Mouse (Mus musculus): ENCODE data around the gene Zfp799. TPM values are rescaled to one million over a fixed set of nuclear protein-coding genes. Genes with fewer than 3 reads are reported as not detected.

The Zfp799 gene
- total RNA-seq, 2 experiments from 2014 or later = 0.42 to 0.45 TPM

DNA sequence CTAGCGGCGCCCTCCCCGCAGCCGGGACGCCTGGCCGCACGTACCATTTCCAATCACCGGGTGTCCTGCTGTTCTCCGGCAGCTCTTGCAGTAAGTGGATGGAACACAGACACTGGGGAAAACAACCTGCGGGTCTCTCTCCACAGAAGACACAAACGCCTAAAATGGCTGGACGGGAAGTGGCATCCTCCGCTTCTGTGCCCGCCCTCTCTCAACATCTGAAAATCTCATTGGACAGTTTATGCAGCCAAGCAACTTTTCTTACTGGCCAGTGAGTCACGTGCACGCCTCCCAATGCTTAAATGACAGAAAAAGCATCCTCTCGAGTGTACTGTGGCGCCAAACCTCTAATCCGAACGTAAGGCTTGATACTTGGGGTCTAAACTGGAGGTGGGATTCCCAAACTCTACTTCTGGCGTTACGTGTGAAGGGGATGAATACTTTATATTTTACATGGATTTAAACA is 41.9 kb downstream of the Zfp799 start, which contains the start of gene Zfp871:
Zfp871 (minus strand) TSS at position 194 of the 466 bp plus-strand sequence.
- ATAC-seq (replicated peaks; ENCODE audit: low FRiP score, poor library complexity, severe bottlenecking) = peak; percentile 98

DNA sequence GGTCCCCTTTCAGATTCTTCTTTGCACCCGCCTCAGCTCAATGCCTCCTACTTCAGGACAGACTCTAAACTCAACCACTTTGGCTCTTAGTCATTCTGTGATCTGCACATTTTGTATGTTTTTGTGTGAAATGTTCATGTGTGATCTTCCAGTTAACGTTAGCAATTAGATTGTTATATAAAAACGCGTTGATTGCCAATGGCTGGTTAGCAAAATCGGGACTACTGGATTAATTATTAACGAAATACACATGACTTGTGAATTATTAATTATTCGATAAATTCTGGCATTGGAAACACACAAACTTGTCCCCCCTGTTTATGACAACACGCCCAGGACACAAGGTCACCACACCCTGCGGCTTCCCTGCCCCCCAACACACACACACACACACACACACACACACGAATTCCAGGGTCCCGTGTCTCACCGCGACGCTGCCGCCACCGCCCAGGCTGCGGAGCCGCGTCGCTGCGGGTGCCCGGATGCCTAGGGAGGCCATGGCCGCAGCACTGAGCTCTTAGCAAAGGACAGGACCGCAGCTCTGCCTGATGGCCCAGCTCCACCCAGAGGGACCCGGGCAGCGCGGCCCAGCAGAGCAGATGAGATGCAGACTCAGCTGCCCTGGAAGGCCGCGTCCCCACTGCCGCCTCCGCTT is 42.5 kb downstream of the Zfp799 start:
- ATAC-seq (replicated peaks; ENCODE audit: low FRiP score, poor library complexity, severe bottlenecking) = peak; percentile 86

DNA sequence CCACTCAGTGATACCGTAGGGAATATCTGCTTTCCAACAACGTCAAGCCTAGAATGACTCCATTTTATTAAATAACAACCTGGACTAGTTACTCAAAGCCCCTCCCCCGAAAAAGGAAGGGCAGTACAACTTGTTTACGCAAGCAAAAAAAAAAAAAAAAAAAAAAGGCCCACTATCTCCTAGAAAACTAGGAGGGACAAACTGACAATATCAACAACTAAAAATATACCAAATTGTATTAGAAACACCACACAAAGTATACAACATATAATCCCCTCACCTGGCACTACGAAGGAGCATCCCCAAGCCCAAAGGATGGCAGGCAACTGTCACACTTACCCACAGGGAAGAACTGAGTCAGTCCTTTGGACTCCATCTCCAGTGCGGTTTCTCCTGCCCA is 43.1 kb downstream of the Zfp799 start:
- ATAC-seq (replicated peaks; ENCODE audit: low FRiP score, poor library complexity, severe bottlenecking) = no peak

DNA sequence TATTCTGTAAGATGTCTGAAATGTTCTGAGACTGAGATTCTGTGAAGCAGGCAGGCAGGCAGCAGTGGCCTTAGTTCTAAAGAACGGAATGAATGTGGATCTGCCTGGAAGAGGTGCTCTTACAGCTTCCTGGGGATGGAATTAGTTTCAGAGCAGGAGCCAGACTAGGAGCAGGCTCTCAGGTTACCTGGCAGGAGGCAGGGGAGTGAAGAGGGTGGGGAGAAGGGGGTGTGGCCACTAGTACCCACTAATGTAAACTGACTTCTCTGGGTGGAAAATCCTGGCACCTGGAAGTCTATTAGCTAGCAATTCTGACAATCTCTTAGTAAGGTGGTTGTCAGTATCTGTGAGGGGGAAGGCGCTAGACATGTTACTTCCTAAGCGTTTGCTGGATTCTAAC is 44.4 kb downstream of the Zfp799 start:
- no peak for ATAC-seq (replicated peaks; ENCODE audit: low FRiP score, poor library complexity, severe bottlenecking)

DNA sequence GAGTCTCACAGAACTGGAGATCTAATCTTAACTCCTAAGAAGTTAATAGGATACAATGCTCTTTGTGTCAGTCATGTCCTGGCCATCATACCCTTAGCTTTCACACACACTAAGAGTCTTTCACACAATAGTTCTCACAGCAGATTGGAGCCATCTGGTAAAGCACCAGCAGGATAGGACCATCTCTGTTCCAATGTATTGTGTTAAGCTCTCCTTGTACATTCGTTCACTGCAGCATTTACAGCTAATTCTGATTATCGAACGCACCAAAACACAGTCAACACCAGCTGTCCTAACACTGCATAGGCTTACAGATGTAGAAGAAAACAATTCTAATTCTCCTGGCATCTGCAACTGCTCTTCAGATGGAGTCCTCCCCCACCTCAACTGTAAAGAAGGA is 52.5 kb downstream of the Zfp799 start:
- ATAC-seq (replicated peaks; ENCODE audit: low FRiP score, poor library complexity, severe bottlenecking) = no peak

DNA sequence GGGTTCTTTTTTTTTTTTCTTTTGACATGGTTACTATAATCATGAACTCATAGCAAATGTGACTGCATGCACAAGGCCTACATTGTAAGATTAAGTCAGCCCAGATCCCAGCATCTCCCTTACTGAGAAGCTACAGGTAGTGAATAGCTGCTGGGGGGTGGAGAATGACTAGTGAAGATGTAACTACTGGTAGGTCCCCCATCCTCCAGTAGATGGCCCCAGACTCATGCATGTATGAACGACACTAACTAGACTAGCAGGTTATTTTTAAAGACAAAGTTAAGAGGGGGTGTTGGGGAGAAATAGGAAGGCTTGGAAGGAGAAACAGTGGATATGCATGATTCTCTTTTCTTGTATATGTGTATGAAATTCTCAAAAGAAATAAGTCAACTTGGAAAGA is 58.8 kb downstream of the Zfp799 start:
- ATAC-seq (replicated peaks; ENCODE audit: low FRiP score, poor library complexity, severe bottlenecking) = no peak

DNA sequence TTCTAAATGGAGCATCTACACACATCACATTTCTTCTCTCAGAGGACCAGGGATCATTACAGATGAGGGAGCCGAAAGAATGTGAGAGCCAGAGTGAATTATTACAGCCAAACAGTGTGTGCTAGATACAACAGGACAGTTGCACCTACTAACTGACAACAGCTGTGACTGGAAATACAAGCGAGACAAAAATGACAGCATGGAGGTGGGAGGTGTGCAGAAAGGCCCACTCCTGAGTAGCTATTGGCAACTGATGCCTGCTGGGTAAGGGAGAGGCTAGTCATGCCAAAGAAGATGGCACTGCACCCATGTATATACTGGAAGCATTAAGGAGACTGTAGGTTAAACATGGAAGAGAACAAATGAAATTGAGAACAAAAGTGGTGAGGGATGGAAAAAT is 63.6 kb downstream of the Zfp799 start:
- ATAC-seq (replicated peaks; ENCODE audit: low FRiP score, poor library complexity, severe bottlenecking) = no peak

Other genes with a start within 250 kb of the Zfp799 start
- not detected in 2 replicates for gene Cyp4f37, start 209.0 kb downstream of the Zfp799 start, total RNA-seq (2015; ENCODE audit: low replicate concordance)
- gene Cyp4f37, start 209.0 kb downstream of the Zfp799 start, total RNA-seq (2017; ENCODE audit: low replicate concordance) = not detected in 2 replicates
- gene Cyp4f40, start 171.4 kb downstream of the Zfp799 start, total RNA-seq (2015; ENCODE audit: low replicate concordance) = not detected in 2 replicates
- gene Cyp4f40, start 171.4 kb downstream of the Zfp799 start, total RNA-seq (2017; ENCODE audit: low replicate concordance) = not detected in 2 replicates
- gene Cyp4f15, start 144.6 kb downstream of the Zfp799 start, total RNA-seq (2015; ENCODE audit: low replicate concordance) = not detected in 2 replicates
- gene Cyp4f15, start 144.6 kb downstream of the Zfp799 start, total RNA-seq (2017; ENCODE audit: low replicate concordance) = not detected in 2 replicates
- 67.1 and 71.0 TPM in 2 replicates for gene Zfp871, start 42.0 kb downstream of the Zfp799 start, total RNA-seq (2015; ENCODE audit: low replicate concordance)
- 39.3 and 51.0 TPM in 2 replicates for gene Zfp871, start 42.0 kb downstream of the Zfp799 start, total RNA-seq (2017; ENCODE audit: low replicate concordance)
- 1.3 TPM in 1 of 2 replicates, not detected in the other for gene Zfp811, start 20.3 kb downstream of the Zfp799 start, total RNA-seq (2015; ENCODE audit: low replicate concordance)
- not detected in 2 replicates for gene Zfp811, start 20.3 kb downstream of the Zfp799 start, total RNA-seq (2017; ENCODE audit: low replicate concordance)
- gene Zfp870, start 61.4 kb upstream of the Zfp799 start, total RNA-seq (2015; ENCODE audit: low replicate concordance) = 0.84 and 1.1 TPM in 2 replicates
- gene Zfp870, start 61.4 kb upstream of the Zfp799 start, total RNA-seq (2017; ENCODE audit: low replicate concordance) = 0.64 and 0.83 TPM in 2 replicates
- not detected in 2 replicates for gene Cyp4f14, start 87.1 kb upstream of the Zfp799 start, total RNA-seq (2015; ENCODE audit: low replicate concordance)
- gene Cyp4f14, start 87.1 kb upstream of the Zfp799 start, total RNA-seq (2017; ENCODE audit: low replicate concordance) = not detected in 2 replicates
- 3.6 and 14.7 TPM in 2 replicates for gene Cyp4f13, start 117.1 kb upstream of the Zfp799 start, total RNA-seq (2015; ENCODE audit: low replicate concordance)
- 2.6 and 4.1 TPM in 2 replicates for gene Cyp4f13, start 117.1 kb upstream of the Zfp799 start, total RNA-seq (2017; ENCODE audit: low replicate concordance)
- gene Zfp472, start 135.6 kb upstream of the Zfp799 start, total RNA-seq (2015; ENCODE audit: low replicate concordance) = 5.9 and 13.3 TPM in 2 replicates
- gene Zfp472, start 135.6 kb upstream of the Zfp799 start, total RNA-seq (2017; ENCODE audit: low replicate concordance) = 6.5 and 12.2 TPM in 2 replicates
- gene Zfp952, start 162.9 kb upstream of the Zfp799 start, total RNA-seq (2015; ENCODE audit: low replicate concordance) = 0.72 and 6.3 TPM in 2 replicates
- gene Zfp952, start 162.9 kb upstream of the Zfp799 start, total RNA-seq (2017; ENCODE audit: low replicate concordance) = 2.1 and 2.3 TPM in 2 replicates
- 0.36 and 2.1 TPM in 2 replicates for gene Zfp763, start 203.1 kb upstream of the Zfp799 start, total RNA-seq (2015; ENCODE audit: low replicate concordance)
- 2.8 and 3.3 TPM in 2 replicates for gene Zfp763, start 203.1 kb upstream of the Zfp799 start, total RNA-seq (2017; ENCODE audit: low replicate concordance)
- gene 4921501E09Rik, start 237.8 kb upstream of the Zfp799 start, total RNA-seq (2015; ENCODE audit: low replicate concordance) = not detected in 2 replicates
- gene 4921501E09Rik, start 237.8 kb upstream of the Zfp799 start, total RNA-seq (2017; ENCODE audit: low replicate concordance) = not detected in 2 replicates